Mouse (Mus musculus) layer of hippocampus, adult 18-20 months (tissue): ENCODE data around the gene Gm45713. TPM values are rescaled to one million over a fixed set of nuclear protein-coding genes. Genes with fewer than 3 reads are reported as not detected.

Experiments
- DNase-seq, 2 experiments: peaks; one replicate each; pipeline ENCODE4 v3.0.0; 2022; ENCODE audit warnings: low spot score in 2 of 2
- microRNA-seq, 2 experiments: library from miRNA; unstranded; fragments of <30 nt; microRNA quantifications; one replicate each; pipeline ENCODE4 v1.2.0; 2021
- total RNA-seq, 2 experiments: library from RNA; stranded (reverse); gene quantifications; 2 replicates each; pipeline ENCODE4 v1.2.3; 2021

The Gm45713 gene
- total RNA-seq, 2 experiments from 2014 or later: not detected

DNA sequence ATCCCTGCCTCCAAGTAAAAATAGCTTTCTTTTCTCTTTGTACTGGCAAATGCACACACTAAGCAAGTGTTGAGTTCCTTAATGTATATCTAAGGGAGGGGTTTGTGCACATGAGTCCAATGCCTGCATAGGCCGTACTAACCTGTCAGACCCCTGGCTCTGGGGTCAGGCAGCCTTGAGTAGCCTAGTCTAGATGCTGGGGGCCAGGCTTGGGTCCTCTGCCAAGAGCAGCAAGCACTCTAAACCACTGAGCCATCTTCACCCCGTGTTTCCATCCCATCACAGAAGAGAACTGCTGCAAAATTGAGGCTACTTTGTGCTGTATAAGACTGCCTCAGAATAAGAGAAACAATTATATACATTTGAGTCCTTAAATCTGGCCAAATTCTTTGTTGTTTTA lies 58.2 kb downstream of the Gm45713 start:
- no peak for DNase-seq

DNA sequence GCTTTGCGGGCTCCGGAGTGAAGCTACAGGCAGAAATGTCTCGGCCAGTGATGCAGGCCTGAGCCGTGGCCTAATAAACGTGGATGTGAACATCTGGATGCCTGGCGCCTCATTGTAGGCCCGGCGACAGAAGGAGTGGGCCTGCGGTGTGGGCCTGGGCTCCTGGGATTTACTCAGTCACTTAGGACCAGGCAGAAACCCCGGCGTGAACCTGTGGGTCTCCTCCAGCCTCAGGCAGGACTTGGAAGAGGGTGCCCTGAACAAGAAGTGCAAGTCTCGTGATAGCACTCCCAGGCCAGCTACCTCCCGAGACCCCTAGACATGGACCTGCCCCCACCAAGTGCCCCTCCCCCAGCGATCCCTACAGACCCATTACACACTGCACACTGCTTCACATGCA lies 58.7 kb downstream of the Gm45713 start:
- no peak for DNase-seq

DNA sequence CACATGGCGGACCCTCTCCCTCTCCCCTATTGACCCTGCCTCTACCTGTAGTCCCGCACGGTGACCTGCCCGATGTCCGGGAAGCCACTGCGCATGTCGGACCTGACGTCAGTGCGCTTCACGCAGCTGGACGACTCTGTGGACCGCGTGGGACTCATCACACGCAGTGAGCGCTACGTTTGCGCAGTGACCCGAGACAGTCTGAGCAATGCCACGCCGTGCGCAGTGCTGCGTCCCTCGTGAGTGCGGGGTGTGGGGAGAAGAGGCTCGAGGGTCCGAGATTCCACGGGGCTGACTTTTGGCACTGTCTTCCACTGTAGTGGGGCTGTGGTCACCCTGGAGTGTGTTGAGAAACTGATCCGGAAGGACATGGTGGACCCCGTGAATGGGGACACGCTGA lies 59.5 kb downstream of the Gm45713 start:
- no peak for DNase-seq

Small RNA genes lying within 50 kb of the gene (microRNA-seq; reads per million reads assigned to microRNA genes)
- gene Mir150: 696 to 839 reads per million in 2 experiments
- gene Mir5121: 16.0 to 21.8 reads per million in 2 experiments
- gene Mir7055: 2.0 to 3.9 reads per million in 2 experiments

Other genes starting within 250 kb of the Gm45713 start
- 100 to 1,000 TPM in 1 of 2 experiments, 10 to 100 TPM in 1; 96.8 to 101 TPM for gene Med25, start 243.5 kb downstream of the Gm45713 start, total RNA-seq
- gene Fuz, start 240.2 kb downstream of the Gm45713 start, total RNA-seq: 10 to 100 TPM; 23.4 to 24.5 TPM
- 100 to 1,000 TPM; 288 to 294 TPM for gene Ap2a1, start 206.7 kb downstream of the Gm45713 start, total RNA-seq
- gene Tsks, start 193.0 kb downstream of the Gm45713 start, total RNA-seq: 1 to 10 TPM in 1 of 2 experiments, under 1 TPM in 1; 0.79 to 1.2 TPM
- gene Cpt1c, start 161.4 kb downstream of the Gm45713 start, total RNA-seq: 100 to 1,000 TPM; 129 to 136 TPM
- gene Prmt1, start 149.7 kb downstream of the Gm45713 start, total RNA-seq: 100 to 1,000 TPM; 172 to 183 TPM
- gene Irf3, start 138.6 kb downstream of the Gm45713 start, total RNA-seq: 10 to 100 TPM; 41.5 to 43.7 TPM
- 1 to 10 TPM; 3.1 TPM for gene Bcl2l12, start 137.5 kb downstream of the Gm45713 start, total RNA-seq
- 100 to 1,000 TPM; 159 to 168 TPM for gene Scaf1, start 119.9 kb downstream of the Gm45713 start, total RNA-seq
- 10 to 100 TPM; 11.6 to 12.9 TPM for gene Rras, start 118.3 kb downstream of the Gm45713 start, total RNA-seq
- 10 to 100 TPM; 75.7 to 77.5 TPM for gene Prr12, start 83.3 kb downstream of the Gm45713 start, total RNA-seq
- 10 to 100 TPM; 50.8 to 57.6 TPM for gene Nosip, start 73.8 kb downstream of the Gm45713 start, total RNA-seq
- 1 to 10 TPM; 5.9 TPM for gene Prrg2, start 73.6 kb downstream of the Gm45713 start, total RNA-seq
- gene Rcn3, start 44.0 kb downstream of the Gm45713 start, total RNA-seq: 1 to 10 TPM; 7.4 to 8.5 TPM
- 10 to 100 TPM; 14.8 to 18.7 TPM for gene Fcgrt, start 32.4 kb downstream of the Gm45713 start, total RNA-seq
- 100 to 1,000 TPM; 481 to 486 TPM for gene Rps11, start 11.8 kb downstream of the Gm45713 start, total RNA-seq
- gene Rpl13a, start 7.5 kb downstream of the Gm45713 start, total RNA-seq: 100 to 1,000 TPM; 866 to 870 TPM
- gene Flt3l, start 201 bp upstream of the Gm45713 start, total RNA-seq: 1 to 10 TPM; 6.9 to 9.5 TPM
- gene Pih1d1, start 18.1 kb upstream of the Gm45713 start, total RNA-seq: 10 to 100 TPM; 43.2 to 44.5 TPM
- gene Aldh16a1, start 18.4 kb upstream of the Gm45713 start, total RNA-seq: 10 to 100 TPM; 11.4 to 16.3 TPM
- 1,000 to 10,000 TPM; 1,340 to 1,403 TPM for gene Slc17a7, start 27.7 kb upstream of the Gm45713 start, total RNA-seq
- under 1 TPM in 1 of 2 experiments, not detected in 1; 0.18 TPM for gene Gfy, start 43.3 kb upstream of the Gm45713 start, total RNA-seq
- not detected for gene Pth2, start 44.8 kb upstream of the Gm45713 start, total RNA-seq
- 1 to 10 TPM; 2.2 to 3.4 TPM for gene Ccdc155, start 68.7 kb upstream of the Gm45713 start, total RNA-seq
- gene Dkkl1, start 75.9 kb upstream of the Gm45713 start, total RNA-seq: 1 to 10 TPM; 1.9 to 3.1 TPM
- gene Tead2, start 79.5 kb upstream of the Gm45713 start, total RNA-seq: 1 to 10 TPM; 3.2 to 4.2 TPM
- 1 to 10 TPM; 4.5 to 4.8 TPM for gene Cd37, start 102.9 kb upstream of the Gm45713 start, total RNA-seq
- 1 to 10 TPM; 1.3 to 2.6 TPM for gene Slc6a16, start 104.9 kb upstream of the Gm45713 start, total RNA-seq
- gene Slc6a21, start 141.3 kb upstream of the Gm45713 start, total RNA-seq: not detected
- gene Trpm4, start 197.5 kb upstream of the Gm45713 start, total RNA-seq: 10 to 100 TPM in 1 of 2 experiments, 1 to 10 TPM in 1; 9.7 to 16.2 TPM
- under 1 TPM; 0.17 to 0.18 TPM for gene Hrc, start 199.1 kb upstream of the Gm45713 start, total RNA-seq
- 100 to 1,000 TPM; 132 to 139 TPM for gene Ppfia3, start 230.8 kb upstream of the Gm45713 start, total RNA-seq
- gene Lin7b, start 234.4 kb upstream of the Gm45713 start, total RNA-seq: 100 to 1,000 TPM; 134 to 144 TPM